Mouse (Mus musculus) layer of hippocampus, adult 2 months (tissue): Measurements from ENCODE around the gene Txnrd3. TPM values are rescaled to one million over a fixed set of nuclear protein-coding genes. Genes with fewer than 3 reads are reported as not detected.
A peak's percentile ranks its signal among the peaks of the same experiment; 100 is the strongest.

Experiments
- DNase-seq, 2 experiments: peaks; one replicate each; pipeline ENCODE4 v3.0.0; 2022; ENCODE audit warnings: low spot score in 2 of 2
- H3K27ac ChIP-seq: fragments of 200-600 bp; 2 replicates; pipeline ENCODE4 v1.8.1; 2022
- H3K4me3 ChIP-seq: fragments of 200-600 bp; 2 replicates; pipeline ENCODE4 v1.8.1; 2022; ENCODE audit warnings: mild to moderate bottlenecking
- CTCF ChIP-seq: fragments of 200-600 bp; conservative IDR thresholded peaks from 2 replicates; pipeline ENCODE4 v1.8.1; 2022; ENCODE audit warnings: antibody characterized with exemption, mild to moderate bottlenecking, moderate library complexity
- total RNA-seq, 2 experiments: library from RNA; stranded (reverse); gene quantifications; 2 replicates each; pipeline ENCODE4 v1.2.3; 2021

Txnrd3 gene
- total RNA-seq, 2 experiments from 2014 or later: 3.6 to 3.9 TPM

- TF ChIP-seq CTCF: no peak
These were observed 18.7 kb downstream of the Txnrd3 start for GRCm38 (mm10) chr6:89662521-89662920.

GRCm38 (mm10) chr6:89665155-89665554, 21.4 kb downstream of the Txnrd3 start:
- Histone ChIP-seq H3K4me3 (no peak overlapping the region), H3K27ac (no peak overlapping the region)
- TF ChIP-seq CTCF: no peak
- DNase-seq: no peak

More at GRCm38 (mm10) chr6:89662521-89662920, 18.7 kb downstream of the Txnrd3 start:
- DNase-seq: no peak
- Histone ChIP-seq H3K4me3 (no peak overlapping the region), H3K27ac (no peak overlapping the region)

GRCm38 (mm10) chr6:89665667-89666066, 21.9 kb downstream of the Txnrd3 start:
- no peak for TF ChIP-seq CTCF
- no peak for DNase-seq
- Histone ChIP-seq H3K4me3 (no peak overlapping the region), H3K27ac (no peak overlapping the region)

GRCm38 (mm10) chr6:89666976-89667375, 23.2 kb downstream of the Txnrd3 start:
- Histone ChIP-seq H3K4me3 (no peak overlapping the region), H3K27ac (no peak overlapping the region)
- DNase-seq: no peak
- TF ChIP-seq CTCF: no peak

- no peak for TF ChIP-seq CTCF
- no peak overlapping the region for H3K4me3 ChIP-seq
- DNase-seq: no peak
- H3K27ac ChIP-seq: no peak overlapping the region
These were observed 25.8 kb downstream of the Txnrd3 start for GRCm38 (mm10) chr6:89669556-89669955.

GRCm38 (mm10) chr6:89671431-89671830, 27.6 kb downstream of the Txnrd3 start:
- TF ChIP-seq CTCF: no peak
- no peak overlapping the region for H3K27ac ChIP-seq
- H3K4me3 ChIP-seq: no peak overlapping the region
- no peak for DNase-seq

- Histone ChIP-seq H3K4me3 (no peak overlapping the region), H3K27ac (peak overlapping the region; percentile 76)
- TF ChIP-seq CTCF: no peak
- DNase-seq: peak; percentile 41 to 49
These were observed 28.9 kb downstream of the Txnrd3 start for GRCm38 (mm10) chr6:89672641-89673040.

GRCm38 (mm10) chr6:89673135-89673780, 29.5 kb downstream of the Txnrd3 start:
- Histone ChIP-seq H3K4me3 (no peak overlapping the region), H3K27ac (peak overlapping the region; percentile 76)
- no peak for TF ChIP-seq CTCF
- no peak for DNase-seq

GRCm38 (mm10) chr6:89678522-89678921, 34.7 kb downstream of the Txnrd3 start:
- Histone ChIP-seq H3K27ac (no peak overlapping the region), H3K4me3 (no peak overlapping the region)
- no peak for DNase-seq
- no peak for TF ChIP-seq CTCF

GRCm38 (mm10) chr6:89679291-89679835, 35.6 kb downstream of the Txnrd3 start:
- peak; percentile 60 to 74 for DNase-seq
- Histone ChIP-seq H3K4me3 (no peak overlapping the region), H3K27ac (no peak overlapping the region)
- peak; percentile 98 for TF ChIP-seq CTCF

- peak; percentile 90 for TF ChIP-seq CTCF
- H3K27ac ChIP-seq: no peak overlapping the region
- DNase-seq: peak; percentile 53 to 86
- no peak overlapping the region for H3K4me3 ChIP-seq
These were observed 36.4 kb downstream of the Txnrd3 start for GRCm38 (mm10) chr6:89680155-89680554.

GRCm38 (mm10) chr6:89684231-89684630, 40.4 kb downstream of the Txnrd3 start:
- Histone ChIP-seq H3K4me3 (no peak overlapping the region), H3K27ac (no peak overlapping the region)
- no peak for DNase-seq
- TF ChIP-seq CTCF: peak; percentile 65

- TF ChIP-seq CTCF: no peak
- DNase-seq: no peak
- H3K27ac ChIP-seq: no peak overlapping the region
- H3K4me3 ChIP-seq: no peak overlapping the region
These were observed 43.3 kb downstream of the Txnrd3 start for GRCm38 (mm10) chr6:89687100-89687499.

- Histone ChIP-seq H3K4me3 (no peak overlapping the region), H3K27ac (no peak overlapping the region)
- no peak for DNase-seq
- no peak for TF ChIP-seq CTCF
These were observed 62.8 kb downstream of the Txnrd3 start for GRCm38 (mm10) chr6:89706624-89707023.
